In genomic region chrX:53606176-53606575, GRCm38 (mm10) we compare ENCODE assay signal across 1 mouse cellular context. TPM values are rescaled to one million over a fixed set of nuclear protein-coding genes. Genes with fewer than 3 reads are reported as not detected.
"Had no signal": no experiment of that assay in that cellular context is flagged by ENCODE, and none has a peak within 500 bp of the region (broad histone marks: within the 10 kb centered on the region; RNA-seq: fewer than 3 reads in every experiment).

No protein-coding gene starts in this region.

RNA-seq across cellular contexts. Expression of gene Gm14597, which starts 2.6 kb away (rescaled TPM):
- total RNA-seq: neutrophil, adult 5-6 weeks had no signal
